Mouse (Mus musculus): ENCODE measurements around the gene Arhgap24. TPM values are rescaled to one million over a fixed set of nuclear protein-coding genes. Genes with fewer than 3 reads are reported as not detected.

The Arhgap24 gene
- polyA plus RNA-seq, 1 experiment: not detected

GRCm38 (mm10) chr5:102693871-102694270 is 212.7 kb downstream of the Arhgap24 start:
- H3K9me3 ChIP-seq (ENCODE audit: control insufficient read depth, low read length): no peaks in the 10 kb centered on the region
- TF ChIP-seq GATA1 (IDR thresholded peaks at IDR 0.05; ENCODE audit: low read length) (no peak), TAL1 (IDR thresholded peaks at IDR 0.05; ENCODE audit: low read length) (no peak)
- H3K36me3 ChIP-seq (ENCODE audit: control insufficient read depth): no peaks in the 10 kb centered on the region

GRCm38 (mm10) chr5:102697784-102698183 is 216.6 kb downstream of the Arhgap24 start:
- no peaks in the 10 kb centered on the region for H3K36me3 ChIP-seq (ENCODE audit: control insufficient read depth)
- H3K4me3 ChIP-seq (replicated peaks): no peak overlapping the region
- H3K27me3 ChIP-seq (ENCODE audit: control insufficient read depth): no peaks in the 10 kb centered on the region
- TF ChIP-seq TAL1 (IDR thresholded peaks at IDR 0.05; ENCODE audit: low read length) (no peak), GATA1 (IDR thresholded peaks at IDR 0.05; ENCODE audit: low read length) (no peak)
- H3K9me3 ChIP-seq (ENCODE audit: control insufficient read depth, low read length): no peaks in the 10 kb centered on the region
- H3K4me1 ChIP-seq (ENCODE audit: control insufficient read depth): no peaks in the 10 kb centered on the region

More at GRCm38 (mm10) chr5:102693871-102694270, 212.7 kb downstream of the Arhgap24 start:
- no peaks in the 10 kb centered on the region for H3K4me1 ChIP-seq (ENCODE audit: control insufficient read depth)
- H3K27me3 ChIP-seq (ENCODE audit: control insufficient read depth): no peaks in the 10 kb centered on the region
- no peak overlapping the region for H3K4me3 ChIP-seq (replicated peaks)

- H3K9me3 ChIP-seq (ENCODE audit: control insufficient read depth, low read length): no peaks in the 10 kb centered on the region
- TF ChIP-seq TAL1 (IDR thresholded peaks at IDR 0.05; ENCODE audit: low read length): no peak
- no peak for TF ChIP-seq GATA1 (IDR thresholded peaks at IDR 0.05; ENCODE audit: low read length)
- no peaks in the 10 kb centered on the region for H3K36me3 ChIP-seq (ENCODE audit: control insufficient read depth)
- H3K4me1 ChIP-seq (ENCODE audit: control insufficient read depth): no peaks in the 10 kb centered on the region
- H3K27me3 ChIP-seq (ENCODE audit: control insufficient read depth): no peaks in the 10 kb centered on the region
- H3K4me3 ChIP-seq (replicated peaks): no peak overlapping the region
Observed at GRCm38 (mm10) chr5:102698396-102698795, 217.2 kb downstream of the Arhgap24 start.

GRCm38 (mm10) chr5:102698891-102699290 is 217.7 kb downstream of the Arhgap24 start:
- H3K4me1 ChIP-seq (ENCODE audit: control insufficient read depth): no peaks in the 10 kb centered on the region

GRCm38 (mm10) chr5:102702581-102702980 is 221.4 kb downstream of the Arhgap24 start:
- H3K4me3 ChIP-seq (replicated peaks): no peak overlapping the region
- no peaks in the 10 kb centered on the region for H3K4me1 ChIP-seq (ENCODE audit: control insufficient read depth)
- TF ChIP-seq TAL1 (IDR thresholded peaks at IDR 0.05; ENCODE audit: low read length) (no peak), GATA1 (IDR thresholded peaks at IDR 0.05; ENCODE audit: low read length) (no peak)
- H3K9me3 ChIP-seq (ENCODE audit: control insufficient read depth, low read length): no peaks in the 10 kb centered on the region
- H3K36me3 ChIP-seq (ENCODE audit: control insufficient read depth): no peaks in the 10 kb centered on the region
- no peaks in the 10 kb centered on the region for H3K27me3 ChIP-seq (ENCODE audit: control insufficient read depth)

More at GRCm38 (mm10) chr5:102698891-102699290, 217.7 kb downstream of the Arhgap24 start:
- Histone ChIP-seq H3K4me3 (replicated peaks) (no peak overlapping the region), H3K9me3 (ENCODE audit: control insufficient read depth, low read length) (no peaks in the 10 kb centered on the region), H3K36me3 (ENCODE audit: control insufficient read depth) (no peaks in the 10 kb centered on the region), H3K27me3 (ENCODE audit: control insufficient read depth) (no peaks in the 10 kb centered on the region)
- TF ChIP-seq TAL1 (IDR thresholded peaks at IDR 0.05; ENCODE audit: low read length) (no peak), GATA1 (IDR thresholded peaks at IDR 0.05; ENCODE audit: low read length) (no peak)

- Histone ChIP-seq H3K9me3 (ENCODE audit: control insufficient read depth, low read length) (no peaks in the 10 kb centered on the region), H3K4me1 (ENCODE audit: control insufficient read depth) (no peaks in the 10 kb centered on the region), H3K36me3 (ENCODE audit: control insufficient read depth) (no peaks in the 10 kb centered on the region), H3K4me3 (replicated peaks) (no peak overlapping the region), H3K27me3 (ENCODE audit: control insufficient read depth) (no peaks in the 10 kb centered on the region)
- no peak for TF ChIP-seq TAL1 (IDR thresholded peaks at IDR 0.05; ENCODE audit: low read length)
- no peak for TF ChIP-seq GATA1 (IDR thresholded peaks at IDR 0.05; ENCODE audit: low read length)
Observed at GRCm38 (mm10) chr5:102703325-102704099, 222.3 kb downstream of the Arhgap24 start.

- no peak overlapping the region for H3K4me3 ChIP-seq (replicated peaks)
- no peaks in the 10 kb centered on the region for H3K36me3 ChIP-seq (ENCODE audit: control insufficient read depth)
- H3K4me1 ChIP-seq (ENCODE audit: control insufficient read depth): no peaks in the 10 kb centered on the region
- TF ChIP-seq GATA1 (IDR thresholded peaks at IDR 0.05; ENCODE audit: low read length) (no peak), TAL1 (IDR thresholded peaks at IDR 0.05; ENCODE audit: low read length) (no peak)
- H3K27me3 ChIP-seq (ENCODE audit: control insufficient read depth): no peaks in the 10 kb centered on the region
- no peaks in the 10 kb centered on the region for H3K9me3 ChIP-seq (ENCODE audit: control insufficient read depth, low read length)
Observed at GRCm38 (mm10) chr5:102705170-102705569, 224.0 kb downstream of the Arhgap24 start.

- H3K4me3 ChIP-seq (replicated peaks): no peak overlapping the region
- H3K36me3 ChIP-seq (ENCODE audit: control insufficient read depth): no peaks in the 10 kb centered on the region
- H3K4me1 ChIP-seq (ENCODE audit: control insufficient read depth): no peaks in the 10 kb centered on the region
- H3K27me3 ChIP-seq (ENCODE audit: control insufficient read depth): no peaks in the 10 kb centered on the region
- TF ChIP-seq TAL1 (IDR thresholded peaks at IDR 0.05; ENCODE audit: low read length) (no peak), GATA1 (IDR thresholded peaks at IDR 0.05; ENCODE audit: low read length) (no peak)
- H3K9me3 ChIP-seq (ENCODE audit: control insufficient read depth, low read length): no peaks in the 10 kb centered on the region
Observed at GRCm38 (mm10) chr5:102710336-102710735, 229.1 kb downstream of the Arhgap24 start.

- no peaks in the 10 kb centered on the region for H3K4me1 ChIP-seq (ENCODE audit: control insufficient read depth)
- no peaks in the 10 kb centered on the region for H3K27me3 ChIP-seq (ENCODE audit: control insufficient read depth)
- H3K9me3 ChIP-seq (ENCODE audit: control insufficient read depth, low read length): peaks cover 7% of the 10 kb centered on the region; the same call in 1 of the 2 replicates
- no peak overlapping the region for H3K4me3 ChIP-seq (replicated peaks)
- TF ChIP-seq GATA1 (IDR thresholded peaks at IDR 0.05; ENCODE audit: low read length) (no peak), TAL1 (IDR thresholded peaks at IDR 0.05; ENCODE audit: low read length) (no peak)
- H3K36me3 ChIP-seq (ENCODE audit: control insufficient read depth): no peaks in the 10 kb centered on the region
Observed at GRCm38 (mm10) chr5:102719368-102719972, 238.3 kb downstream of the Arhgap24 start.

All from erythroblast, embryonic 14.5 days (primary cell).